Mouse (Mus musculus) embryo, embryonic 9.5 days (tissue): ENCODE data around the gene Hsd11b1.

Source experiments
- DNase-seq: peaks from one replicate; pipeline ENCODE4 v3.0.0-alpha.2; 2017; ENCODE audit errors: extremely low spot score

Hsd11b1 gene

DNA sequence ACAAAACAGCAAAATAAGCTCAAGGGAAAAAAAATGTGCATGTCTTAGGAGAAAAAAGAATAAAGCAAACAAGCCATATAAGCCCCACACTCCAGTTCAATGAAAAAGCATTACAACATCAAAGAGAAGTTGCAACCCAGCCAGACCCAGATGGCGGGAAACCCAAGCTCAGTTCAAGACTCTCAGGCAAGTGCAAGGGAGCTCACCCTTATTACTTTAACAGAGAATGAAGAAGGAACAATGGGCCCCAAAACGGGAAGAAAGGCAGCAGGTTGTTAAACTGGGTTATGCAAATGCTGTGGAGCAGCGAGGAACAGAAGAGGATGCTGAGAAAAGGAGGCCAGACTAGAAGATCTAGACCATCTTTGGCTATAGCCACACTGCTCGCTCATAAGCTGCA lies 21.0 kb downstream of the Hsd11b1 start:
- DNase-seq = no peak

DNA sequence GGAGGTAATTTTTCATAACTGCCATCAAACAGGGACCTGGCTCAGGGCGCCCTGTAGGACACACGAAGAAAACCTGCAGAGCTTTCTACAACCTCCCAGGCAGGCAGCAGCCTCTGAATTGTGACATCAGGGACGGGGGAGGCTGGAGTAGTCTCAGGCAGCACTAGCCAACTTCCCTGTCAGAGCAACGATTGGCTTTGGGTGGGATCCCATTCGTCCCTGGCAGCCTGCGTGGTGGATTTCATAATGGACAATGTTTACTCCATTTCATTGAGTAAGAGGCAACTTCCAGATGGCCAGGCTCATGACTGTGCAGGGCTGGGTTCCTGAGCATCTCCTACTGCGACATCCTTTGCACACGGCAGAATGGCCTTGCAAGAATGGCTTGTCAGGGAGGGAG lies 21.6 kb downstream of the Hsd11b1 start:
- DNase-seq = no peak

DNA sequence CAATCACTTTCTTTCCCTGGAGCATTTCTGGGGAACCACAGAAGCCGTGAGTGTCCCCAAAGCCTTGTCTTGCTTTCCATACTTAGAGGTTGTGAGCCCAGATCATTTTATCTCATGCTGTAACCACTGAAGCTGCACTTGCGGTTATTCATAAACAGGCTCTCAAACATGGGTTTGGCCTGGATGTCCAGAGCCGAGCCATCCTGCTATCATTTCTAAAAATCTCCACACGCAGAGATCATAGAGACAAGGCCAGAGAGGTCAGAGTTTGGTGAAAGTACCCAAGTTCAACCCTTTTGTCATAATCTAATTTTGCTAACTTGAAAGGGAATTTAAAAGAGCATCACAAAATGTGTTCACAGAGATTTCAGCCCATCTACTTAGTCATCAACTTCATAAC lies 22.4 kb downstream of the Hsd11b1 start:
- no peak for DNase-seq

DNA sequence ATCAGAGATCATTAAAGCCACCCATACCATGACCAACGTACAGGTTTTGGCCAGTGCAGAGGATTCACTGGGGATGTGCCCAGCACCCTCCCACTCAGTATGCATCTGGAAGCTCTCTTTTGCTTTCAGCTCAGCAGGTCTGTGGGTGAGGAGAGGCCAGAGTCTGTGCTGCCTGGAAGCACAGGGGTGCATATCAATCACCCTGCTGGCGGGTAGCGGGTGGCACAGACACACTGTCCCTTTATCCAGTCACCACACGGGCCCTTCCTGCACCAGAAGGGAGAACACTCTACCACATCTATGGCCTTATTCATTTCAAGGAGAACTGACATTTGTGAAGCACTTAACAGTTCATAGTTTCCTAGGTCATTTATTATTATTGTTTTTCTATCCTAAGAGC lies 25.4 kb downstream of the Hsd11b1 start:
- DNase-seq = no peak

DNA sequence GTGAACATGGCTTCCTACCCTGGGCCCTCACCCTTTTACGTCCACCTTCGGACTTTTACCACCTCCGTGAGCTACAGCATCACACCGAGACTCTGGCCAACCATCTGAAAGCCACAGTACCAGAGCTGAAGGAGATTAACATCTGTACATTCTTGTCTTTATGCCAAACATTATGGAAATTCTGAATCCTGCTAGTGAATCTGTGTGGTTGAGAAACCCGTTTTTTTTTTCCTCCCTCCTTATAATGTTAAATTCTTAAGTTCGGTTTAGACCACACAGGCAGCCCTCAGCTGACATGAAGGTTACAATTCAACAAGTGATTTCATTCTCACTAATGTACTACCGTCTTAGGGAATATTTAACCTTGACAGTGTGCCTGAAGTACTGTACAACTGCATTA lies 28.9 kb downstream of the Hsd11b1 start:
- DNase-seq = no peak

DNA sequence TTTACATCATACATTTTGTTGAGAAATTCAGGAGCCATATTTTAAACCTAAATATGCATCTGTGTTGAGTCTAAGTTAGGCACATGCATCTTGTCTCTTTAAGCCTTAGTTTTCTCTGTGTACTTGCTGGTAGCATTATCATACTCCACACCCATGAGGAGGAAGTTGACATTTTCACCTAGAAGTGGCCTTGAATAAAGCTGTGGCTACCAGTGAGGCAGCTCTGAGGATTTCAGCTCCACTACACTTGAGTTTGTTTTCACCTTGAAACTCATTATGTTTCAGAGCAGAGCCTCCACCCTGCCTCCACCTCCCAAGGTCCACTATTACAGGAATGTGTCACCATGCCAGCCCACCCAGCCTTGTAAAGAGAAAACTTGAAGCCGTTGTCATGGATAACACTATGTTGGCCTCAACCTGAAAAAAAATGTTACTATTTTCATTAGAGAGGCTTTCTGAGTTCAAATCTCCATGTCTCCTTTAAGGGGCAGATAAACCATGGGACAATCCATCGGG lies 29.7 kb downstream of the Hsd11b1 start:
- DNase-seq = no peak

DNA sequence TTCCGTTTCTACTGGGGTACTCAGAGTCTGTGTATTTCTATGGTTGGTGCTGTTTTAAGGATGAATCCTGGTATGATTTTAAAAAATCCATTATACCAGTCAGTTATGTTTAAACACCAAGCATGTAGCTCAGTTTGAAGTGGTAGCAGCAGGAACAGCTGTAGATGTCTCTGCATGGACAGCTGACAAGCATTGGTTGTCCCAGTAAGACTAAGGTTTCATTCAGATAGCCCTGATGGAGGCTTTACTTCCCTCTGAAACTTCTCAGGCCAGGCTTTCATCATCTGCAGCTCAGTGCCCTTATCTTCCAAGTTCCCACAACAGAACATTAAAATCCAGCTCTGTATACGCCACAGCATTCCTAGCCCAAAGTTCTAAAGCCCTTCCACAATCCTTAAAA lies 31.1 kb downstream of the Hsd11b1 start:
- no peak for DNase-seq

DNA sequence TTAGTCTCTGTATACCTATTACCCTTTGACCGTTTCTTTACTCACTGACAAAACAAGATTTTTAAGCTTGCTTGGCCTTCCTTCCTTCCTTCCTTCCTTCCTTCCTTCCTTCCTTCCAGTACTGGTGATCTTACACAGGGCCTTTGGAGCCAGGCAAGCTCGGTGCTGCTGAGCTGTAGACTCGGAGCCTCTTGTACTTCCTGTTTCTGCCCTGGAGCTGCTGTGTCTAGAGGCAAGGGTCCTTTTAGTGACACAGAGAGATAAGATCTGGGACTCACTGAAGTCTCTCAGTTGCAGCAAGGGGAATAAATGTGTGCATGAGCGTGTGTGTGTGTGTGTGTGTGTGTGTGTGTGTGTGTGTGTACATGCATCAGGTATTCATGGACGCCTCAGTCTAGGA lies 32.9 kb downstream of the Hsd11b1 start:
- no peak for DNase-seq

DNA sequence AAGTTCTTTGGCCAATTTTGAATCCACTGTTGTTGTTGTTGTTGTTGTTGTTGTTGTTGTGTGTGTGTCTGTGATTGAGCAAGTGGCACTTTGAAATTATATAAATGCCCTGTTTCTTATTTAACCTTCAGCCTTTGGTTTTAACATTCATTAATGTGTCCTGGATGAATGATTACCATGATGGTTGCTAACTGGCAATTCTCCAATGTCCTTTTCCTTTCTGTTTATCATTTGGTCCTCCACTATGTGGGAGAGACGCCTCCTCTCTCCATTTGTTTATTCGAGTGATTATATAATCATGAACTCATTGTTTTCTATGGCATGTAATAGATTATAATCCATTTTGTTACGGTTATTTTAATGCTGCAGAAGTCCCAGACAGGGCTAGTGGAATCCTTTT lies 33.3 kb downstream of the Hsd11b1 start:
- no peak for DNase-seq

DNA sequence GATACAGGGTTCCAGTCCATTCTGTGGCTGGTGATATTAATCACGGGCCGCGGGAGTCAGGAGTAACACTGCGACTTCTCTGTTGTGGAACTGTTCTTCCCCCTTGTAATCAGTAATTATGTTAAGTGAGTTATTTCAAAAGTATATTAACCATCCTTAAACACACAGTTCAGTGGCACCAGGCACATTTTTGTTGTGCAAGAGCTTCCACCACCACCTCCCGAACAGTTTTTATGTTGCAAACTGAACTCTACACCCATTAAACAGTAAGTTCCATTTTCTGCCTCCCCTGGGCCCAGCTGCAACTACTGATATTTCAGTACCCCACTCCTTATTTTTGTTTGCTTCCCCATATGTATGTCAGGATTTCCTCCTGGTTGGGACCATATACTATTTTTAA lies 34.3 kb downstream of the Hsd11b1 start:
- DNase-seq = no peak

DNA sequence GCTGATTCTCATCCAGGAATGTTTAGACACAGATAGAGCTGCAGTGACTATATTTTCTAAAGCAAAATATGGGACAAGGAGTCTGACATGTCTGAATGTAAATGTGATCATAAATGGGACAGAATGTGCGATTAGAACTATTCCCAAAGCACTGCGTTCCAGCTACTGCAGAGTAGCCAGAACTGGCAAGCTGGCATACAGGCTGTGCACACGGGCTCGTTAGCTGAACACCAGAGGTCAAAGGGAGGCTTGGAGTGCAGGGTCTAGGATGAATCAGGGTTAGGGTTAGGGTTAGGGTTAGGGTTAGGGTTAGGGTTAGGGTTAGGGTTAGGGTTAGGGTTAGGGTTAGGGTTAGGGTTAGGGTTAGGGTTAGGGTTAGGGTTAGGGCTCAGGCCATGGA lies 36.3 kb downstream of the Hsd11b1 start:
- no peak for DNase-seq

DNA sequence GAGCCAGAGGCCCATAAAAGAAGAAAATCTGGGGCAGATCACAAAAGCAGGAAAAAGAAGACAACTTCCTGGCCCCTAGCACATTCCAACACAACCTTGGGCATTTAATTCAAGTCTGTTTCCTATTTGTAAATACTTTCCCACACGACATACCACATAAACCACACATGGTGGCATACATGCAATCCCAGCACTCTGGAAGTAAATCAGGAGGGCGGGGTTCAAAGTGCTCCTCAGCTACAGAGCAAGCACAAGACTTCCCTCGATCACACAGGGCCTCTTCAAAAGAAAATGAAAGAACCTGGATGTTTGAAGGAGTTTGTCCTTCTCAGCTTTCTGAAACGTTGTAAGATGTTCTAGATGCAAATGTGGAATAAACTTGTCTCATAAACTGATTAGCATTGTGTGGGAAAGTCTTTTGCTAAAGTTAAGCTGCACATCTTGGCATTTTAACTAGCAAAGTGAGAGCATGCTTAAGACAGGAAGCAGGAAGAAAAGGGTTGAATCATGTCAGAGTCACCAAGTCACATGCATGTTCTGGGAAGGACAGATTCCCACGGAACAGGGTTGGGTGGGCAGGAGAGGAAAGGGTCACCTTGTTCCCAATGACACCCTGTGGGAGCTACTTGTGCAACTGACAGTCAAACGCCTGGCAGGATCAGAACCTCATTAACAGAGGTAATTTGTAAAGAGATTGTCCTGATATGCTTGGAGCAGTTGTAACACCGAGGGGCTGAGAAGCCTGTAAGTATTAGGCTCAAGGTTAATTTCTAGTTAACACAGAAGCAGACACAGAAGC lies 37.0 kb downstream of the Hsd11b1 start:
- DNase-seq = no peak

DNA sequence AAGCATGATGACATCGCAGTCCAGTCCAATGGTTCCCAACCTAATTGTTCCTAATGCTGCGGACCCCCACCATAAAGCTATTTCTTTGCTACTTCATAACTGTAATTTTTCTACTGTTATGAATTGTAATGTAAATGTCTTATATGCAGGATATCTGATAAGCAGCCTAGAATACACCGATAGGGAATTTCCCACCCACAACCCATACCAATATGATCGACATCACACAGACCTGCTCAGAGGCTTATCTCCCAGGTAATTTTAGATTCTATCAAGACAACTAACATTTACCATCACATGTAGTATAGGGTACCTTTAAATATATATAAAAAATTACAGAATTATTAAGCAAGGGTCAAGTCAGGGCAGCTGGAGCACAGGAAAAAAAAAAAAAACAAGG lies 37.8 kb downstream of the Hsd11b1 start:
- no peak for DNase-seq

DNA sequence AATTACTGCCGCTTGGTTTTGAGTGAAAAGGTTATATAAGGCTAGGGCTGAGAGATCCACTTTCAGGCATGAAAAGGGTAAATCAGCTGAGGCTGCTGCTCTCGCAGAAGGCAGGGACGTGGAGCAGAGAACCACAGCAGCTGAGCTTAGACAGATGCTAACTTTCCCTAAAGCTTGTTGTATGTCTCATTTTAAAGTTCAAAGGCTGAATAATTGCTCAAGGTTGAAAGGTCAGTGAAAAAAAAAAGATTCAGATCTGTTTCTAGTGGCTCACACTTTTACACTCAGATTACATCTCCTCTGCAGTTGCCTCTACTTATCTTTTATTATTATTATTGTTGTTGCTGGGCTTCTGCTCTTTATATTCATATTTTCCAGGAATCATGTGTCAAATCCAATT lies 38.3 kb downstream of the Hsd11b1 start:
- DNase-seq = no peak

DNA sequence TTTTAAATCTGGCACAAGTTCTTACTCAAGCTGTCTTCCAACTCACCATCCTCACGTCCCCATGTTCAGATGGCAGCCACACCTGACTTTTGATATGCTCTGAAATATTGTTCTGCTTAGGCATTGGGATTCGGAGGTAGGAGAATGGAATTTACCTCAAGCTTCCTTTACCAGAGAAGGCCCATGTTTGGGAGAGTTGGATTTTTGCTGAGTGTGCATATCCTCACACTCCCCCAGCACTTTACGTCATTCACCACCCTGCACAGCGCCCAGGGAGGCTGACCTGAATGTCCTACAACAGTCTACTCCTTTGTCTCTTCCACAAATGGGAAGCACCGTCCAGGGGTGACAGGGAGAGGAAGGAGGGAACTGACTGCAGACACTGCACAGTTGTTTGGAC lies 43.5 kb downstream of the Hsd11b1 start:
- DNase-seq = no peak

DNA sequence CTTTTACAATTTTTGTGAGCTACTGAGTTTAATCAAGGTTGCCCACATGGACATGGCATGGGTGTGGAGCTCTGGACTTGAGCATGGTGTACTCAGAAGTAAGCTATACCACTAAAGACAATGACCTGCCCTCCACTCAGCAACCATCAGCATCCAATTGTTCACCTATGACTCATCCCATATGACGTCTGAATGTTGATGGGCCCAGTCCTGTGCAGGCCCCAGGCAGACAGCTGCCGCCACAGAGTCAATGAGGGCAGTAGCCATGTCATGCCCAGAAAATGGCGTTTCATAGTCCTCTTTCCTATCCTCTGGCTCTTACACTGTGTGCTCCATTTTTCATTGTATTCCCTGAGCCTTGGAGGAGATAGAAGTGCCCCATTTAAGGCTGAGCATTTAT lies 47.9 kb downstream of the Hsd11b1 start:
- DNase-seq = no peak

DNA sequence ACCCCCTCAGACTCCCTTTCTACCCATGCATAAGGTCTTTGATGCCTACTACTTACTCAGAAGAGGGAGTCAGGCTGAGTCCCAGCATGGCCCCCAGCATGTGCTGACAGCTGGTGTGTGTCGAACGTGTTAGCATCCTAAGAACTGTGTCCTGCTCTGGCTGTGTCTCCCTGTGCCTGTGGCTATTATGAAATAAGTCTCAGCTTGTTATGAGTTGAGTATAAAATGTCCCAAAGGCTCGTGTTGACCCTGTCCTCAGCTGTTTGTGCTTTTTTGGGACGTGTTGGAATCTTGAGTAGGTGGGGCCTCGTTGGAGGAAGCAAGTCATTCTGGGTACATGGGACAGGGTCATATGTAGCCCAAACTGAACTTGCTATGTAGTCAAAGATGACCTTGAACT lies 49.8 kb downstream of the Hsd11b1 start:
- DNase-seq = no peak

DNA sequence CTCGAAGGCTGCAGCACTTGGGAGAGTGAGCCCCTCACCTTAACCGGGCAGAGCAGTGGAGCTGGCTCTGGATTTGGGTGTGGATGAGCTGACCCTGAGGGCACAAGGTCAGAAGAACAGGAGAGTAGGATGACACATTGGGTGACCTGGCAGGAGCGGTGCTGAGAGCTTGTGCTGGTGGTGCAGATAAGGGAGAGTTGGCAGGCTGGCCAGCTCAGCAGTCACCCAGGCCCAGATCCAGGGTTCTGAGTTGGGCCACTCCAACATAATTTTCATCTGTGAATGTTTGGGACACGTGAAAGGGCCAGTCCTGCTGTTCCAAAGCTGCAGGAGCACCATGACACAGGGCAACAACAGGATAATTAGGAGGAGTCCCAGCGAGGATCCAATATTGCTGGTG lies 52.5 kb downstream of the Hsd11b1 start:
- no peak for DNase-seq

DNA sequence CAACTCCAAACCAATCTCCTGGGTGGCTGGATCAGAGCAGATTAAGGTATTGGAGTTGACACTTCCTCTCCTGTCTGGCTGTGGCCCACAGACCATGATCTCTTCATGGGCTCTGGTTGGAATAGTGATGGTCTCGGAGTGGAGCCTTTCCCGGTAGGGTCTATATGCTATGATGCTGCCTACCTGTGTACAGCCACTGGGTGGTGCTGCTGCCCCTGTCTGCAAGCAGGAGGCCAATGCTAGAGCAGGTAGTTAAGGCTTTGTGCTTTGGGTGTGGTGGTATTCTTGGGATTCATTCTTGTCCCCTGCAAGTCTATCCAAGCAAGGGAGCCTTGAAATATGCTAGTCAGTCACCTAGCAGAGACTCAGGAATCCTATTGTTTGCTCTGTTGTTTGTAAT lies 55.7 kb downstream of the Hsd11b1 start:
- DNase-seq = peak; percentile 30

DNA sequence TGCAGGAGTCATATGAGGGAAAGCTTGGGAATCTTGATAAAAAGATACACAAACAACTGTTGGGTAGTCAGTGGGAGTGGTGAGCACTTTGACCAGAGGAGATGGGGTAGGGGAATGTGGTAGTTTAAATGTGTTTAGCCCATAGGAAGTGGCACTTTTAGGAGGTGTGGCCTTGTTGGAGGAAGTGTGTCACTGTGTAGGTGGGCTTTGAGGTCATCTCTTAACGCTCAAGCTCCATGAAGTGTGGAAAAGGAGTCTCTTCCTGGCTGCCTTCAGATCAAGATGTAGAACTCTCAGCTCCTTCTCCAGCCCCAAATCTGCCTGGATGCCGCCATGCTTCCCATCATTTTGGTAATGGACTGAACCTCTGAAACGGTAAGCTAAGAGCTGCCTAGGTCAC lies 56.4 kb downstream of the Hsd11b1 start, which contains the start of gene Lamb3:
Lamb3 (plus strand) TSS at position 197 of the 400 bp plus-strand sequence.
- DNase-seq = no peak

DNA sequence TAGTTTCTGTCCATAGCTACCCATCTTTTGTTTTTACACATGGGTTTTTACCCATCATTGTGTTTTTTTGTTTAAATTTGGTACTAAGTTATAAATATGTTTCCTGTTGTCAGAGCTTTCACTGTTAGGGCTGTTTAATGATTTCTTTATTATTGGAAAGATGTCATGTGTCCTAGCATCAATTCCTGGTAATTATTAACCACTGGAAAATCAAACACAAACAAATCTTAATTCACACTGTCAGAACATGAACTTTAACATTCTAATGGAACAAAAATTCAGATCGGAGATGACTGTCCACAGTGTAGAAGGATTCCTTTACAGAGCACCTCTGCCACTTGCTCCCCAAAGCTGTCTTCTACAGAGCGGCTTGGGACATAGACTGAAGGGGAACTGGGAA lies 58.4 kb downstream of the Hsd11b1 start:
- DNase-seq = no peak

DNA sequence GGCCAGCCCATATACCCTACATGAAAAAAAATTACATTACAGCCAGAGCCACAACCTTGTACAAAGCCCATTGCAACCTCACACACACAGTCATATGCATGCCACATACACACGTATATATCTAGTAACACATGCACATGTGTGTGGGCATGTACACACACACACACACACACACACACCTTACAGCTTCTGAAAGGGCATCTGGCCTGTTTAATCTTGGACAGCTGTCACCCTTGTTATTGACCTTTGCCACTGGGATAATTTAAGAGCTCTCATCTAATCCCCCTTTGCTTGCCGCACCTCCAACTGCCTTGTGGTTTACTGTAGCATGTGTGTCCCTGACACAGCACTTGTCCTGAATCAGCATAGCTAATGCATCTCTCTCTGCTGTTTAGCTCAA lies 60.1 kb downstream of the Hsd11b1 start:
- DNase-seq = no peak

DNA sequence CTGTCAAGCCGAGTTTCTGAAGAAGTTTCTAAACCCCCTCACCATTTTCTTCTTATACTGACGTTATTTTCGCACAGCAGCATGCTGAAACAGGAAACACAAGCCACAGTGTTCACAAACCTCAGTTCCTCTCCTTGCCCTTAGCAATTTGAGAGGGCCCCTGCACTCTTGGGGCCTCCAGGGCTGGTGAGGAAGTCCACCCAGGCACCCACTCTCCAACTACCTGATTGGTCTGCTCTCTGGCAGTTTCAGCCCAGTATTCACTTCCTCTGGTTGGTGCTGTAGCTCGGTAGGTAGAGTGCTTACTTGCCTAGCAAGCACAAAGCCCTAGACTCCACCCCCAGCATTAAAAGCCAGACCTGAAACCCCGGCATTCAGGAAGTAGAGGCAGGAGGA lies 62.5 kb downstream of the Hsd11b1 start, which contains the start of gene Traf3ip3:
Traf3ip3 (minus strand) TSS at position 321 of the 396 bp plus-strand sequence.
- DNase-seq = no peak
